Mouse (Mus musculus) forebrain, embryonic 10.5 days (tissue): ENCODE measurements around the gene Stub1. TPM values are rescaled to one million over a fixed set of nuclear protein-coding genes. Genes with fewer than 3 reads are reported as not detected.
A peak's percentile ranks its signal among the peaks of the same experiment; 100 is the strongest.
"Not testable (repeated sequence)": the region's sequence is repeated elsewhere in the genome, so short reads cannot be mapped to it uniquely, and the experiment has no call there.

Source experiments
- DNase-seq: peaks from one replicate; pipeline ENCODE4 v3.0.0-alpha.2; 2017; ENCODE audit warnings: low spot score; ENCODE audit errors: extremely low spot score
- H3K27ac ChIP-seq: fragments of 300-500 bp; sonication (generic); 2 replicates; pipeline ENCODE4 v1.5.1; 2016; ENCODE audit warnings: mild to moderate bottlenecking
- H3K27me3 ChIP-seq: fragments of 300-500 bp; sonication (generic); 2 replicates; pipeline ENCODE4 v1.6.1; 2016; ENCODE audit warnings: mild to moderate bottlenecking; ENCODE audit not compliant: poor library complexity, severe bottlenecking
- H3K36me3 ChIP-seq: fragments of 300-500 bp; sonication (generic); replicated peaks from 2 replicates; pipeline ENCODE4 v1.6.1; 2016; ENCODE audit warnings: mild to moderate bottlenecking, moderate library complexity
- H3K4me1 ChIP-seq: fragments of 300-500 bp; sonication (generic); 2 replicates; pipeline ENCODE4 v1.6.1; 2016
- H3K4me3 ChIP-seq: fragments of 300-500 bp; sonication (generic); 2 replicates; pipeline ENCODE4 v1.5.1; 2016; ENCODE audit warnings: mild to moderate bottlenecking, moderate library complexity
- H3K9me3 ChIP-seq: fragments of 300-500 bp; sonication (generic); 2 replicates; pipeline ENCODE4 v1.6.1; 2016; ENCODE audit warnings: mild to moderate bottlenecking, moderate library complexity
- WGBS: fragments of 180-500 bp; shearing (Covaris S2); methylation state at CpG from one replicate; pipeline ENCODE4 v1.1.7; 2016; 5-methylcytosine and 5-hydroxymethylcytosine counted together
- polyA plus RNA-seq: library from polyadenylated mRNA; unstranded; fragments of >200 nt; fragmentation: Nextera tagmentation; extraction: Ambion mirVana; gene quantifications from 2 replicates; pipeline ENCODE4 v1.2.1, GENCODE M21; 2016

Stub1 gene
- polyA plus RNA-seq, 1 experiment from 2014 or later: 403 TPM

GRCm38 (mm10) chr17:25875171-25876136 lies 42.2 kb upstream of the Stub1 start:
- Histone ChIP-seq H3K9me3 (no peaks in the 10 kb centered on the region), H3K27ac (peak overlapping the region; percentile 94), H3K4me3 (peak overlapping the region; percentile 85), H3K4me1 (peaks cover 56% of the 10 kb centered on the region), H3K27me3 (no peaks in the 10 kb centered on the region), H3K36me3 (peaks cover 33% of the 10 kb centered on the region)
- WGBS: under 1% methylated on average over 59 of the region's 59 CpGs
- DNase-seq: peak; percentile 91

- Histone ChIP-seq H3K4me3 (peak within 1 kb of the TSS; percentile 85), H3K36me3 (peaks cover 31% of the 10 kb centered on the region), H3K27ac (peak within 1 kb of the TSS; percentile 94), H3K9me3 (no peaks in the 10 kb centered on the region), H3K4me1 (peaks cover 49% of the 10 kb centered on the region), H3K27me3 (no peaks in the 10 kb centered on the region)
- WGBS: under 1% methylated on average over 25 of the region's 25 CpGs
- peak; percentile 93 for DNase-seq
Observed at GRCm38 (mm10) chr17:25874721-25875170, 41.5 kb upstream of the Stub1 start, which contains the start of gene Mettl26. Gene Mettl26, plus strand, starts transcription at chr17:25875074.

- Histone ChIP-seq H3K27me3 (no peaks in the 10 kb centered on the region), H3K4me3 (peak overlapping the region; percentile 85), H3K9me3 (no peaks in the 10 kb centered on the region), H3K36me3 (peaks cover 26% of the 10 kb centered on the region), H3K27ac (peak overlapping the region; percentile 94), H3K4me1 (peaks cover 48% of the 10 kb centered on the region)
- DNase-seq: peak; percentile 38
- WGBS: 6% methylated on average over 14 of the region's 14 CpGs
Observed at GRCm38 (mm10) chr17:25874148-25874720, 41.0 kb upstream of the Stub1 start.

- Histone ChIP-seq H3K27ac (peak overlapping the region; percentile 94), H3K27me3 (no peaks in the 10 kb centered on the region), H3K36me3 (peaks cover 19% of the 10 kb centered on the region), H3K4me3 (peak overlapping the region; percentile 85), H3K9me3 (no peaks in the 10 kb centered on the region), H3K4me1 (peaks cover 48% of the 10 kb centered on the region)
- DNase-seq: no peak
- 79% methylated on average over 11 of the region's 11 CpGs for WGBS
Observed at GRCm38 (mm10) chr17:25873405-25874147, 40.4 kb upstream of the Stub1 start.

GRCm38 (mm10) chr17:25872676-25873075 lies 39.5 kb upstream of the Stub1 start:
- peaks cover 10% of the 10 kb centered on the region for H3K36me3 ChIP-seq
- H3K9me3 ChIP-seq: no peaks in the 10 kb centered on the region
- DNase-seq: no peak
- H3K4me1 ChIP-seq: peaks cover 51% of the 10 kb centered on the region
- WGBS: 88% methylated on average over 3 of the region's 3 CpGs
- no peak overlapping the region for H3K4me3 ChIP-seq
- no peak overlapping the region for H3K27ac ChIP-seq
- H3K27me3 ChIP-seq: no peaks in the 10 kb centered on the region

GRCm38 (mm10) chr17:25871566-25871965 lies 38.4 kb upstream of the Stub1 start:
- H3K4me3 ChIP-seq, H3K36me3 ChIP-seq, H3K9me3 ChIP-seq, H3K27me3 ChIP-seq, DNase-seq, H3K27ac ChIP-seq: not testable (repeated sequence)
- H3K4me1 ChIP-seq: peaks cover 52% of the 10 kb centered on the region

- no peak for DNase-seq
- H3K9me3 ChIP-seq: no peaks in the 10 kb centered on the region
- no peak overlapping the region for H3K4me3 ChIP-seq
- whole genome bisulfite sequencing: 90% methylated on average over 2 of the region's 2 CpGs
- no peak overlapping the region for H3K27ac ChIP-seq
- H3K36me3 ChIP-seq: no peaks in the 10 kb centered on the region; the same call in 1 of the 2 replicates
- H3K4me1 ChIP-seq: peaks cover 52% of the 10 kb centered on the region
- no peaks in the 10 kb centered on the region for H3K27me3 ChIP-seq
Observed at GRCm38 (mm10) chr17:25869954-25870353, 36.8 kb upstream of the Stub1 start.

- H3K4me1 ChIP-seq: peaks cover 50% of the 10 kb centered on the region
- DNase-seq: no peak
- no peaks in the 10 kb centered on the region; the same call in 1 of the 2 replicates for H3K36me3 ChIP-seq
- no peak overlapping the region for H3K27ac ChIP-seq
- H3K9me3 ChIP-seq: no peaks in the 10 kb centered on the region
- no peaks in the 10 kb centered on the region for H3K27me3 ChIP-seq
- 84% methylated on average over 8 of the region's 8 CpGs for WGBS
- no peak overlapping the region for H3K4me3 ChIP-seq
Observed at GRCm38 (mm10) chr17:25869498-25869897, 36.3 kb upstream of the Stub1 start.

GRCm38 (mm10) chr17:25868601-25869191 lies 35.5 kb upstream of the Stub1 start, which contains the start of gene Mcrip2:
Gene Mcrip2, minus strand, starts transcription at chr17:25868764.
- no peaks in the 10 kb centered on the region for H3K27me3 ChIP-seq
- DNase-seq: peak; percentile 79
- no peaks in the 10 kb centered on the region for H3K9me3 ChIP-seq
- peaks cover 42% of the 10 kb centered on the region for H3K4me1 ChIP-seq
- peak within 1 kb of the TSS; percentile 82 for H3K27ac ChIP-seq
- under 1% methylated on average over 24 of the region's 24 CpGs for WGBS
- peaks cover 5% of the 10 kb centered on the region; the same call in 1 of the 2 replicates for H3K36me3 ChIP-seq
- H3K4me3 ChIP-seq: peak within 1 kb of the TSS; percentile 90

- Histone ChIP-seq H3K27me3 (no peaks in the 10 kb centered on the region), H3K9me3 (no peaks in the 10 kb centered on the region), H3K4me1 (peaks cover 41% of the 10 kb centered on the region), H3K4me3 (peak overlapping the region; percentile 90), H3K27ac (peak overlapping the region; percentile 82), H3K36me3 (peaks cover 5% of the 10 kb centered on the region; the same call in 1 of the 2 replicates)
- WGBS: under 1% methylated on average over 42 of the region's 42 CpGs
- peak; percentile 58 for DNase-seq
Observed at GRCm38 (mm10) chr17:25867836-25868600, 34.8 kb upstream of the Stub1 start.

- WGBS: 17% methylated on average over 7 of the region's 7 CpGs
- peak overlapping the region; percentile 90 for H3K4me3 ChIP-seq
- peaks cover 5% of the 10 kb centered on the region; the same call in 1 of the 2 replicates for H3K36me3 ChIP-seq
- H3K9me3 ChIP-seq: no peaks in the 10 kb centered on the region
- peaks cover 41% of the 10 kb centered on the region for H3K4me1 ChIP-seq
- peak overlapping the region; percentile 82 for H3K27ac ChIP-seq
- DNase-seq: no peak
- H3K27me3 ChIP-seq: no peaks in the 10 kb centered on the region
Observed at GRCm38 (mm10) chr17:25867509-25867835, 34.3 kb upstream of the Stub1 start.
